Mouse (Mus musculus): ENCODE measurements around the gene Arntl. TPM values are rescaled to one million over a fixed set of nuclear protein-coding genes. Genes with fewer than 3 reads are reported as not detected.

Gene Arntl
- polyA plus RNA-seq, 1 experiment from 2014 or later: 9.0 TPM

DNA sequence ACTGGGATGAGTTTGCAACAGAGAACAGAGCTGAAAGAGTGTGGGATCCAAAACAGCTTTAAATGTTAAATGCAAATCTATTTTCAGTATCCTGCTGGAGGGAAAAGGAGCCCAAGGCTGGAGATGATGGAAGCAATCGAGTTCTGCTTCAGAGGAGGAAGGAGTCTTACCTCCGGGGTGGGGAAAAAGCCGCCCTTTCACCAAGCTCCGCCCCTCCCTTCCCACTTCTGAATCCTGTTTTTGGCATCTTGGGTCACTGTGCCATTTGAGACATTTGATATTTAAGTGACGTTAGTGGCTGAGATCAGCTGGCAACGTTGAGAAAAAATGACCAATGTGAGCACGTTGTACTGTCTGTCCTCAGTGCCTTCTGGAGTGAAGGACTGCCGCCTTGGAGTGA is 8.9 kb downstream of the Arntl start:
- 60% methylated on average over 8 of the region's 8 CpGs for WGBS
- ATAC-seq (ENCODE audit: insufficient number of reproducible peaks, low FRiP score, low TSS enrichment, low read depth): no peak
- Histone ChIP-seq H3K4me1 (ENCODE audit: control insufficient read depth, insufficient read depth, low read length) (no peaks in the 10 kb centered on the region), H3K9ac (ENCODE audit: low read length) (no peak overlapping the region), H3K27me3 (ENCODE audit: control insufficient read depth, insufficient read depth, low read length) (no peaks in the 10 kb centered on the region), H3K9me3 (ENCODE audit: control insufficient read depth, low read length) (no peaks in the 10 kb centered on the region), H3K4me3 (ENCODE audit: low read depth, low read length) (no peak overlapping the region), H3K4me2 (ENCODE audit: low read depth, severe bottlenecking) (no peak overlapping the region), H3K36me3 (ENCODE audit: control insufficient read depth, insufficient read depth, low read length) (no peaks in the 10 kb centered on the region), H3K27ac (replicated peaks; ENCODE audit: low read depth, low read length) (no peak overlapping the region)
- no peak for DNase-seq (ENCODE audit: low spot score)

DNA sequence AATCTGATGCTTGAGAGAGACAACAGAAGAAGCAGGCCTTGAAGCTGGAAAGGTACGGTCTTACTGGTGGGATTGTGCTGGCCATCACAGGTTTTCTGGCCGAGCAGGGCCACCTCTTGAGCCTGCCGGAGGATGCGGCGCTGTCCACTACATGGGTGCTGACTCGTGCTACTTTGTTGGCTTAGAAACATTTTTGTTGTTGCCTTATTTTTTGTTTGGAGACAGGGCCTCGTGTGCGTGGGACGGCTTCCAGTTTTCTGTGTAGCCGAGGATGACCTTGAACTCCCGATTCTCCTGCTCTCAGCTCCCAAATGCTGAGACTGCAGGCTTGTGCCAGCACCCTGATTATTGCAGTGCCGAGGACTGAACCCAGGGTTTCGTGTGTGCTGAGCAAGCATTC is 12.2 kb downstream of the Arntl start:
- ATAC-seq (ENCODE audit: insufficient number of reproducible peaks, low FRiP score, low TSS enrichment, low read depth) (no peak), DNase-seq (ENCODE audit: low spot score) (peak; percentile 72)
- peaks cover 2% of the 10 kb centered on the region; the same call in 1 of the 2 replicates for H3K4me1 ChIP-seq (ENCODE audit: control insufficient read depth, insufficient read depth, low read length)
- no peak overlapping the region for H3K9ac ChIP-seq (ENCODE audit: low read length)
- H3K36me3 ChIP-seq (ENCODE audit: control insufficient read depth, insufficient read depth, low read length): no peaks in the 10 kb centered on the region
- H3K27ac ChIP-seq (replicated peaks; ENCODE audit: low read depth, low read length): no peak overlapping the region
- no peaks in the 10 kb centered on the region for H3K27me3 ChIP-seq (ENCODE audit: control insufficient read depth, insufficient read depth, low read length)
- H3K4me3 ChIP-seq (ENCODE audit: low read depth, low read length): no peak overlapping the region
- H3K9me3 ChIP-seq (ENCODE audit: control insufficient read depth, low read length): no peaks in the 10 kb centered on the region
- no peak overlapping the region for H3K4me2 ChIP-seq (ENCODE audit: low read depth, severe bottlenecking)
- 58% methylated on average over 13 of the region's 13 CpGs for WGBS

DNA sequence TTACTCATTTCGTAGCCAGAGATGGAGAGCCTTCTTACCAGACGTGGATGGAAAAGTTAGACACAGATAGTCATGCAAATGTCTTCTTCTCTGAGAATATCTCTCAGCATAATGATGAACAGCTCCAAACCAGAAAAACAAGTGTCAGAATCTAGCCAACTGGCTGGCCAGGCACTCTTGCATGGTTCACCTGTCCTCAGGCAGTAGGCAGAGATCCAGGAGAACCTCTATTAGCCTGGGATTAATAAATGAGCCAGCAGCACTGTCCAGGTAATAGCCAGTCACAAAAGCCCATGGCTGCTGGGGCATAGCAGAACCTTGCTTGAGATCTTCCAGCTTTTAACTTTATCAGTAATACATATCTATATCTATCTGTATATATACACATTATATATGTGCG is 12.6 kb downstream of the Arntl start:
- no peaks in the 10 kb centered on the region for H3K9me3 ChIP-seq (ENCODE audit: control insufficient read depth, low read length)
- no peaks in the 10 kb centered on the region for H3K27me3 ChIP-seq (ENCODE audit: control insufficient read depth, insufficient read depth, low read length)
- H3K4me2 ChIP-seq (ENCODE audit: low read depth, severe bottlenecking): no peak overlapping the region
- H3K27ac ChIP-seq (replicated peaks; ENCODE audit: low read depth, low read length): no peak overlapping the region
- ATAC-seq (ENCODE audit: insufficient number of reproducible peaks, low FRiP score, low TSS enrichment, low read depth) (no peak), DNase-seq (ENCODE audit: low spot score) (no peak)
- H3K9ac ChIP-seq (ENCODE audit: low read length): no peak overlapping the region
- H3K36me3 ChIP-seq (ENCODE audit: control insufficient read depth, insufficient read depth, low read length): no peaks in the 10 kb centered on the region
- peaks cover 3% of the 10 kb centered on the region; the same call in 1 of the 2 replicates for H3K4me1 ChIP-seq (ENCODE audit: control insufficient read depth, insufficient read depth, low read length)
- H3K4me3 ChIP-seq (ENCODE audit: low read depth, low read length): no peak overlapping the region
- 85% methylated on average over 3 of the region's 3 CpGs for WGBS

GRCm38 (mm10) chr7:113220691-113221238 is 13.5 kb downstream of the Arntl start:
- Histone ChIP-seq H3K4me2 (ENCODE audit: low read depth, severe bottlenecking) (no peak overlapping the region), H3K4me3 (ENCODE audit: low read depth, low read length) (no peak overlapping the region), H3K27me3 (ENCODE audit: control insufficient read depth, insufficient read depth, low read length) (no peaks in the 10 kb centered on the region), H3K36me3 (ENCODE audit: control insufficient read depth, insufficient read depth, low read length) (no peaks in the 10 kb centered on the region), H3K4me1 (ENCODE audit: control insufficient read depth, insufficient read depth, low read length) (peaks cover 3% of the 10 kb centered on the region; the same call in 1 of the 2 replicates), H3K27ac (replicated peaks; ENCODE audit: low read depth, low read length) (no peak overlapping the region), H3K9ac (ENCODE audit: low read length) (no peak overlapping the region), H3K9me3 (ENCODE audit: control insufficient read depth, low read length) (no peaks in the 10 kb centered on the region)
- DNase-seq (ENCODE audit: low spot score) (no peak), ATAC-seq (ENCODE audit: insufficient number of reproducible peaks, low FRiP score, low TSS enrichment, low read depth) (no peak)
- 78% methylated on average over 6 of the region's 6 CpGs for WGBS

DNA sequence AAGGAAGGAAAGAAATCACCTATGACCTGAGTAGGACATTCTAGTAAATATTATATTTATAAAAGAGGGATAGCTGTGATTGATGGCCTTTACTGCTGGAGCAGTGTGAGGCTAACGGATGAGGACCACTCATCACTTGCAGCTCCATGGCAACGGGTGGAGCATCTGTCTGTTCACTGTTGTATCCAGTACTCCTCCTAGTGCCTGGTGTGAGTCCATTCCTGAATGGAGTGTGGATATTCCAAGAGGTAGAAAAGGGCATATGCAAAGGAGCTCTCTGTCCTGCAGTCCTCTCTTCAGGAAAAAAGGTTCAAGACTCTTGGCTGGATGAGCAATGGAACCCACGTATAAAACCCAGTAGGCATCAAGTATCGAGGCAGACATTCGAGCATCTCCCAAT is 15.6 kb downstream of the Arntl start:
- DNase-seq (ENCODE audit: low spot score) (no peak), ATAC-seq (ENCODE audit: insufficient number of reproducible peaks, low FRiP score, low TSS enrichment, low read depth) (no peak)
- WGBS: 85% methylated on average over 5 of the region's 5 CpGs
- Histone ChIP-seq H3K27ac (replicated peaks; ENCODE audit: low read depth, low read length) (no peak overlapping the region), H3K4me2 (ENCODE audit: low read depth, severe bottlenecking) (no peak overlapping the region), H3K27me3 (ENCODE audit: control insufficient read depth, insufficient read depth, low read length) (no peaks in the 10 kb centered on the region), H3K4me3 (ENCODE audit: low read depth, low read length) (no peak overlapping the region), H3K9me3 (ENCODE audit: control insufficient read depth, low read length) (no peaks in the 10 kb centered on the region), H3K9ac (ENCODE audit: low read length) (no peak overlapping the region), H3K4me1 (ENCODE audit: control insufficient read depth, insufficient read depth, low read length) (peaks cover 3% of the 10 kb centered on the region; the same call in 1 of the 2 replicates), H3K36me3 (ENCODE audit: control insufficient read depth, insufficient read depth, low read length) (no peaks in the 10 kb centered on the region)

DNA sequence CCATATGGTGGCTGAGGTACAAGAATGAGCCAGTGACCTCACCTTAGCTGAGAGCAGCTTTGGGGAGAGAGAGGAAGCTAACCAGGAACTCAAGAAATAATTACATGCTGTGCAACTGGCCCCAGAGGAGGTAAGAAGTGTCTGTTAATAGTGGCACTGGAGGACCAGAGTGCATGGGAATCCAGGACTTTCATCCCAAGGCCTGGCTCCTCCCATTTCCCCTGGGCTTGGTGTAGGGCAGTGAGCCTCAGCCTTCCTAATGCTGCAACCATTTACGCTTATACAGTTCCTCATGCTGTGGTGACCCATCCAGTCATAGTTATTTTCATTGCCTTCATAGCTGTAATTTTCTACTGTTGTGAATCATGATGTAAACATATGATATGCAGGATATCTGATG is 17.4 kb downstream of the Arntl start:
- no peaks in the 10 kb centered on the region for H3K27me3 ChIP-seq (ENCODE audit: control insufficient read depth, insufficient read depth, low read length)
- no peak for DNase-seq (ENCODE audit: low spot score)
- H3K36me3 ChIP-seq (ENCODE audit: control insufficient read depth, insufficient read depth, low read length): no peaks in the 10 kb centered on the region
- H3K9ac ChIP-seq (ENCODE audit: low read length): no peak overlapping the region
- H3K4me2 ChIP-seq (ENCODE audit: low read depth, severe bottlenecking): no peak overlapping the region
- WGBS: 88% methylated on average over 1 of the region's 1 CpGs
- peaks cover 10% of the 10 kb centered on the region; the same call in 1 of the 2 replicates for H3K4me1 ChIP-seq (ENCODE audit: control insufficient read depth, insufficient read depth, low read length)
- H3K9me3 ChIP-seq (ENCODE audit: control insufficient read depth, low read length): no peaks in the 10 kb centered on the region
- H3K27ac ChIP-seq (replicated peaks; ENCODE audit: low read depth, low read length): no peak overlapping the region
- H3K4me3 ChIP-seq (ENCODE audit: low read depth, low read length): no peak overlapping the region
- no peak for ATAC-seq (ENCODE audit: insufficient number of reproducible peaks, low FRiP score, low TSS enrichment, low read depth)

DNA sequence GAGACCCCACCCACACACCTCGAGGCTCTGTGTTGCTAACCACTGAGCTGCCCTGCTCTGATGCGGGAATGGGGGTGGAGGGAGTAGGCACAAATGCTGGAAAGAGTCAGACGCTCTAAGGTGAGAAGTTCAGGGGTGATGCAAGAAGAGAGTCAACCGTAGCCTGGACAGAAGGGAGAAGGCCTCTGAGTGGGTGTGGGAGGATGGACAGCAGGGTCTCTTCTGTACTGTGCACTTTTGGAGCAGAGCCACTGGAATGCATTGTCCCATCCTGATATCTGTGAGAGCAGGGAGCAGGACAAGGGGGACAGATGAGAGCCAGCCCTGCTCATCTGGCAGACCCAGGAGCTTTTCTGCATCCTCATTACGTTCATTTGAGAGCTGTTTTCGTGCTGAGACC is 21.2 kb downstream of the Arntl start:
- peaks cover 10% of the 10 kb centered on the region; the same call in 1 of the 2 replicates for H3K4me1 ChIP-seq (ENCODE audit: control insufficient read depth, insufficient read depth, low read length)
- no peak overlapping the region for H3K9ac ChIP-seq (ENCODE audit: low read length)
- ATAC-seq (ENCODE audit: insufficient number of reproducible peaks, low FRiP score, low TSS enrichment, low read depth): no peak
- no peaks in the 10 kb centered on the region for H3K27me3 ChIP-seq (ENCODE audit: control insufficient read depth, insufficient read depth, low read length)
- no peak for DNase-seq (ENCODE audit: low spot score)
- H3K27ac ChIP-seq (replicated peaks; ENCODE audit: low read depth, low read length): no peak overlapping the region
- WGBS: 78% methylated on average over 6 of the region's 6 CpGs
- H3K9me3 ChIP-seq (ENCODE audit: control insufficient read depth, low read length): no peaks in the 10 kb centered on the region
- H3K4me3 ChIP-seq (ENCODE audit: low read depth, low read length): no peak overlapping the region
- H3K4me2 ChIP-seq (ENCODE audit: low read depth, severe bottlenecking): no peak overlapping the region
- H3K36me3 ChIP-seq (ENCODE audit: control insufficient read depth, insufficient read depth, low read length): no peaks in the 10 kb centered on the region

- H3K4me3 ChIP-seq (ENCODE audit: low read depth, low read length): no peak overlapping the region
- ATAC-seq (ENCODE audit: insufficient number of reproducible peaks, low FRiP score, low TSS enrichment, low read depth) (no peak), DNase-seq (ENCODE audit: low spot score) (no peak)
- no peak overlapping the region for H3K4me2 ChIP-seq (ENCODE audit: low read depth, severe bottlenecking)
- no peak overlapping the region for H3K9ac ChIP-seq (ENCODE audit: low read length)
- no peaks in the 10 kb centered on the region for H3K9me3 ChIP-seq (ENCODE audit: control insufficient read depth, low read length)
- H3K27ac ChIP-seq (replicated peaks; ENCODE audit: low read depth, low read length): no peak overlapping the region
- 88% methylated on average over 8 of the region's 8 CpGs for WGBS
- H3K4me1 ChIP-seq (ENCODE audit: control insufficient read depth, insufficient read depth, low read length): no peaks in the 10 kb centered on the region
- H3K36me3 ChIP-seq (ENCODE audit: control insufficient read depth, insufficient read depth, low read length): no peaks in the 10 kb centered on the region
- no peaks in the 10 kb centered on the region for H3K27me3 ChIP-seq (ENCODE audit: control insufficient read depth, insufficient read depth, low read length)
These were observed 28.9 kb downstream of the Arntl start for GRCm38 (mm10) chr7:113236135-113236534.

GRCm38 (mm10) chr7:113238365-113238764 is 31.1 kb downstream of the Arntl start:
- Histone ChIP-seq H3K4me1 (ENCODE audit: control insufficient read depth, insufficient read depth, low read length) (no peaks in the 10 kb centered on the region), H3K4me2 (ENCODE audit: low read depth, severe bottlenecking) (no peak overlapping the region)
- 80% methylated on average over 6 of the region's 6 CpGs for WGBS

More at GRCm38 (mm10) chr7:113238365-113238764, 31.1 kb downstream of the Arntl start:
- ATAC-seq (ENCODE audit: insufficient number of reproducible peaks, low FRiP score, low TSS enrichment, low read depth) (no peak), DNase-seq (ENCODE audit: low spot score) (no peak)
- H3K36me3 ChIP-seq (ENCODE audit: control insufficient read depth, insufficient read depth, low read length): no peaks in the 10 kb centered on the region
- no peak overlapping the region for H3K4me3 ChIP-seq (ENCODE audit: low read depth, low read length)
- H3K9ac ChIP-seq (ENCODE audit: low read length): no peak overlapping the region
- H3K27me3 ChIP-seq (ENCODE audit: control insufficient read depth, insufficient read depth, low read length): no peaks in the 10 kb centered on the region
- no peaks in the 10 kb centered on the region for H3K9me3 ChIP-seq (ENCODE audit: control insufficient read depth, low read length)
- no peak overlapping the region for H3K27ac ChIP-seq (replicated peaks; ENCODE audit: low read depth, low read length)

Data from limb, embryonic 11.5 days (tissue).